Mouse (Mus musculus): ENCODE measurements around the gene Prrg2.

The Prrg2 gene

DNA sequence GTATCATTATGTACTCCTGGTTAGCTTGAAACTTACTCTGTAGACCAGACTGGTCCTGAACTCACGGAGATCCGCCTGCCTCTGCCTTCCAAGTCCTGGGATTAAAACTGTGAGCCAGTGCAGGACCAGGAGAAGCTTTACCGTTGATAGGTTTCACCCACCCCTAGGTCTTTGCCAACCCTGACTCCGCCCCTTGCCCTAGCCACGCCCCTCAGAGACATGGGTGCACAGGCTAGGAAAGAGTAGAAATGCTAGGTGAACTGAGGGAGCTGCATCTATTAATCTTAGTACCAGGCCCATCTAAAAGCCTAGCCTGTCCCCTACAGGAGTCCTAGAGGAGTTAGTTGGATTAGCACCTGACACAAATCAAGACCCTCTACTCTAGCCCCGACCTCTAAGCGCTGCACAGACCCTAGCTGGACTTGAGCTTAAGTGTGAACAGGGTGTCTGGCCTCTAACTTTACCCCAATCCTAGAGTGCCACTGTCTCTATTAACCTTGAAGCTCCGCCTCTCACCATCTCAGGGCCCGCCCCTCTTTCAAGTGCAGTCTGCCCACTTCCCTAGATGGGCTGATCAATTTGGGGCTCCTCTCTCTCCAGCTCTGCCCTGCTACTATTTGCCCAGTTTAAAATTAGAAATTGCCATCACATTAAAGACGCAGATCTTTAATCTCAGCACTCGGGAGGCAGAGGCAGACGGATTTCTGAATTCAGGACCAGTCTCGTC lies 27.9 kb upstream of the Prrg2 start:
- DNase-seq (ENCODE audit: low read depth, low spot score), result no peak

- no peak for DNase-seq (ENCODE audit: low read depth, low spot score)
These were observed 26.1 kb upstream of the Prrg2 start for GRCm38 (mm10) chr7:45088597-45088996.

DNA sequence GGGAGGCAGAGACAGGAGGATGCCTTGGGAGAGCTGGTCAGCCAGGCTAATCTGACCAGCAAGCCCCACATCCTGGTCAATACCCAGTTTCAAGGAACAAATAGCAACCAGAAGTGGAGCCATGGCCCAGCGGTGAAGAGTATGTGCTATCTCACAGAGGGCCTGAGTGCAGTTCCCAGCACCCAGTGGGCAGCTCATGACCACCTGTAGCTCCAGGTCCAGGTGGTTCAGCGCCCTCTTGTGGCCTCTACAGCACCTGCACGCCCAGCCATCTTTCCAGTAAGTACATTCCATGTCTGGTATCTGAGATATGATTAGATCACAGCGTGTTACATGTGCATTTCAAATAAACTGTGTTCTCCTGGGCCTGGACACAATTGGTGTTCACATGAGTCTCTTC lies 23.6 kb upstream of the Prrg2 start:
- DNase-seq (ENCODE audit: low read depth, low spot score), result no peak

- DNase-seq (ENCODE audit: low read depth, low spot score), result no peak
These were observed 20.9 kb upstream of the Prrg2 start for GRCm38 (mm10) chr7:45083300-45083890.

DNA sequence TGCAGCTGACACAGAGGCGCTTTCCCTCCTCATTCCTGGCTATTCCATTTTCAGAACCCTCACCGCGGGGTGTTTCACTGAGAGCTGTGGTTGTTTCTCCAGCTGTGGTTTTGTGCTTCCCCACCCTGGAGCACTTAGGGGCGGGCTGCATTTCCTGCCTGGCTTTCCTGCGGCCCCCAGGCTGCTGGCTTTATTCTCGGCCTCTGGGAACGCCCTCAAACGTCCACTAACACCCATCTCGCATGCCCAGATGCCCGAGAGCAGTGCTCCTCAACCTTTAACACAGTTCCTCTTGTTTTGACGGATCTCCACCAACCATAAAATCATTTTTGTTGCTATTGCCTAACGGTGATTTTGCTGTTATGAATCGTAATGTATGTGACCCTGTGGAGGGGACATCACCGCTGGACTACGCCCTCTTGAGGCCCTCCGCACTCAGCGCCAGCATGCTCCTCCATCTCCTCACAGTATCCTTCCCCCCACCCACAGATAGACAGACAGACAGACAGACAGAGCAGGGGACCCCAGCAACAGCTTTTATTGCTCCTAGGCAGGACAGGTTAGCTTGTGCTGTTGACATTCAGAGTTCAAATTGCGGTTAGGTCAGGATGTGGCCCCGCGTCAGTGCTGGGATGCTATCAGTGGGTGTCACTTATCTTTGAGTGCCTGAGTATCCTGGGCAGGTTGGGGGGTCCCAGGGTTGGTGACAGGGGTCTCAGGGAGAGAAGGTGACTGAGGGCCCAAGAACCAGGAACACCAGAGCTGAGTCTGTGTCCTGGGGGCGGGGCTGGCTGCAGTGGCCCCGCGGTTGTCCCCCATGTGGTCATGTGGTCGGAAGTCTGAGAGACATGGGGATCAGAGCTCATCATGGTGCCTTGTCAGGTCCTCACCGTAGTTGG lies 20.2 kb upstream of the Prrg2 start:
- no peak for DNase-seq (ENCODE audit: low read depth, low spot score)

- no peak for DNase-seq (ENCODE audit: low read depth, low spot score)
These were observed 18.5 kb upstream of the Prrg2 start for GRCm38 (mm10) chr7:45081016-45081415.

DNA sequence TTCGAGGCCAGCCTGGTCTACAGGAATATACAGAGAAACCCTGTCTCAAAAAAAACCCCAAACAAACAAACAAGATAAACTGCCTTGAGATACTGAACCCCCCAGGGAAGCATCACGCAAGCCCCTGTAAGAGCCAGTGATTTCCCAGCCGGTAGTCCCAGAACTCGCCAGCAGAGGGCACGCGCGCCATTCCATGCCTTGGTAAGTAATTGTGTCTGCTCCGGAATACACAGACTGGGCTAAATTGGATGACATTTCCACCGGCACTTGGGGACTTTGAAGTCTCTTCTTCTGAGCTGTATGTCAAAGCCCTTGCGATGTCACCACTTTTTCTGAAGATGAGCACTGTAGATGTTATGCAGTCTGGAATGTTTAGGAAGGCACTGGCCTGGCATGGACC lies 17.4 kb upstream of the Prrg2 start:
- DNase-seq (ENCODE audit: low read depth, low spot score), result peak; percentile 86

DNA sequence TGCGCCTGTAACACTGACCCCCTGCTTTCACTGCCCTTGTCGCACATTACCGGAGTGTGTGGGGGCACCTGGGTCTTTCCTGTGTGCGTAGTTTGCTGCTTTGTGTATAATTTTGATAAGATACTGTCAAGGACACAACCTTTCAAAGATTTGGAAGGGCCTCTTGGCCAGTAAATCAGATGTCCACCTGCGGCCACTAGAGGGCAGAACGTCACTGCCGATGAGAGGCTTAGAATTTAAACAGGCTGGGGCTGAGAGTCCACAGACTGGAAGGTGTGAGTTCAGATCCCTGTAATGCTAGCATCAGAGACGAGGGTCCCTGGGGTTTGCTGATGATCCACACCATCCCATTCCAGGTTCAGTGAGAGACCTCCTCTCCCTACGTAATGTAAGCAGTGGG lies 16.0 kb upstream of the Prrg2 start:
- DNase-seq (ENCODE audit: low read depth, low spot score), result peak; percentile 71

DNA sequence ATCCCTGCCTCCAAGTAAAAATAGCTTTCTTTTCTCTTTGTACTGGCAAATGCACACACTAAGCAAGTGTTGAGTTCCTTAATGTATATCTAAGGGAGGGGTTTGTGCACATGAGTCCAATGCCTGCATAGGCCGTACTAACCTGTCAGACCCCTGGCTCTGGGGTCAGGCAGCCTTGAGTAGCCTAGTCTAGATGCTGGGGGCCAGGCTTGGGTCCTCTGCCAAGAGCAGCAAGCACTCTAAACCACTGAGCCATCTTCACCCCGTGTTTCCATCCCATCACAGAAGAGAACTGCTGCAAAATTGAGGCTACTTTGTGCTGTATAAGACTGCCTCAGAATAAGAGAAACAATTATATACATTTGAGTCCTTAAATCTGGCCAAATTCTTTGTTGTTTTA lies 15.4 kb upstream of the Prrg2 start:
- no peak for DNase-seq (ENCODE audit: low read depth, low spot score)

- no peak for DNase-seq (ENCODE audit: low read depth, low spot score)
These were observed 14.8 kb upstream of the Prrg2 start for GRCm38 (mm10) chr7:45077322-45077721.

DNA sequence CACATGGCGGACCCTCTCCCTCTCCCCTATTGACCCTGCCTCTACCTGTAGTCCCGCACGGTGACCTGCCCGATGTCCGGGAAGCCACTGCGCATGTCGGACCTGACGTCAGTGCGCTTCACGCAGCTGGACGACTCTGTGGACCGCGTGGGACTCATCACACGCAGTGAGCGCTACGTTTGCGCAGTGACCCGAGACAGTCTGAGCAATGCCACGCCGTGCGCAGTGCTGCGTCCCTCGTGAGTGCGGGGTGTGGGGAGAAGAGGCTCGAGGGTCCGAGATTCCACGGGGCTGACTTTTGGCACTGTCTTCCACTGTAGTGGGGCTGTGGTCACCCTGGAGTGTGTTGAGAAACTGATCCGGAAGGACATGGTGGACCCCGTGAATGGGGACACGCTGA lies 14.0 kb upstream of the Prrg2 start:
- no peak for DNase-seq (ENCODE audit: low read depth, low spot score)

GRCm38 (mm10) chr7:45075405-45075804 lies 12.9 kb upstream of the Prrg2 start:
- DNase-seq (ENCODE audit: low read depth, low spot score), result no peak

- DNase-seq (ENCODE audit: low read depth, low spot score), result no peak
These were observed 11.5 kb upstream of the Prrg2 start for GRCm38 (mm10) chr7:45073949-45074348.

DNA sequence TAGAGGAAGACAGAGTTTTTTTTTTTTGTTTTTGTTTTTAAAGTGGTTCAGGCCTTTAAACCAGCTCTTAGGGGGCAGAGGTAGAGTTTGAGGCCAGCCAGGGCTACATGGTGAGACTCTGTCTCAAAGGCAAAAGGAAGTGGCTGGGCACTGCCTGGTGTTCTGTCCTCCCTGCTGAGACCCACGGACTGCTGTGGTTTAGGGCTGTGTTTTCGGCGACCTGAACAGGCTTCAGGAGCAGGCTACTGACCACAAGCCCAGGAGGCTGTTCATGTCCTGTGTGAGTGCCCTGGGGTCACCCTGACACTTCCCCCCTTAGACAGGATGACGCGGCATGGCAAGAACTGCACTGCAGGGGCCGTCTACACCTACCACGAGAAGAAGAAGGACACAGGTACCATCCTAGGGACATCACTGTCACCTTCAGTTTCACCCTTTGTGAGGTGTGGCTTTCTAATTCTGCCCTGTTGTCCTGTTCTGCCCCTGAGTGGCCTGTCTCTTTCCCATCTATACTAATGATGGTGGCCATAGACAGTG lies 10.8 kb upstream of the Prrg2 start:
- DNase-seq (ENCODE audit: low read depth, low spot score), result no peak

DNA sequence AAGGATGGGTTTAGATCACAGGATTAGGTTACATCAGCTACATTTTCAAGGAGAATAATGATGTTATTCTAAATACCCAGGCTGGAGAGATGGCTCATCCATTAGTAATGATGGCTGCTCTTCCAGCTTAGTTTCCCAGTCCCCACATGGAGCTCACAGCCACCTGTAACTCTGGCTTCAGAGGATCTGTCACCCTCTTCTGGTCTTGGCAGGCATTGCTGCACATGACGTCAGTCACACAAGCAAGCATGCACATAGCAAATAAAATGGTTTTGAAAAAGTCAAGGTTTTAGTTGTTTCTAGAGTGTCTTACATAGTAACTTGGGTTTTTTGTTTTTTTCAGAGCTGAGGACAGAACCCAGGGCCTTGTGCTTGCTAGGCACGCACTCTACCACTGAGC lies 9.8 kb upstream of the Prrg2 start:
- no peak for DNase-seq (ENCODE audit: low read depth, low spot score)

- no peak for DNase-seq (ENCODE audit: low read depth, low spot score)
These were observed 7.2 kb upstream of the Prrg2 start for GRCm38 (mm10) chr7:45069671-45070070.

GRCm38 (mm10) chr7:45068000-45068318 lies 5.5 kb upstream of the Prrg2 start:
- DNase-seq (ENCODE audit: low read depth, low spot score), result peak; percentile 68

DNA sequence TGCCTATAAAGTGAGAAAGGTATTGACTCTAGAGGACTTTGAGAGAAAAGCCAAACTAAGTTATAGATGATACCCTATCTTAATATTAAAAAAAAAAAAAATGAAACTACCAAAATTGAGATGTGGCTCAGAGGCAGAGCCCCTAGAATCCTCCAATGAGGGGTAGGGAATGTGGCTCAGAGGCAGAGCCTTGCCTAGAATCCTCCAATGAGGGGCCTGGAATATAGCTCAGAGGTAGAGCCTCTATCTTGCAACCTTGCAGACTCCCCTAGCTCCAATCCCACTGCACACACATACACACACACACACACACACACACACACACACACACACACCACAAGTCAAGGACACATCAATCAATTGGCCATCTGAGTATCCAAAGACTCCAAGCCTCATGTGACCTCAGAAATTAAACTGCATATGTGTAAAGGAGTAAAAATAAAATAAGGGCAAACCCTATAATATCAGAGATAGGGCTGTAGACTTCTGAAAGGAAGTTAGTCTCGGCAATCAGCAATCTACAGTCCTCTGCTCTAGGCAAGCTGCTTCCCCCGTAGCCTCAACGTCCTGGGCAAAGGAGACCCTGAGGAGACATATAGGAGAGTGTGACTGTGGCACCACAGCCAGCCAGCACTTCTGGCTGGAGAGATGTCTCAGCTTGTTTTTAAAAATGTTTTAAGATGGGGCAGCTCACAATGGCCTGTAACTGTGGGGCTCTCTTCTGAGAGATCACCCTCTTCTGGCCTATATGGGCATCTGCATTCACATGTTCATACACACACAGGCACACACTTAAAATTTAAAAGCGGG lies 4.9 kb upstream of the Prrg2 start:
- DNase-seq (ENCODE audit: low read depth, low spot score), result no peak

DNA sequence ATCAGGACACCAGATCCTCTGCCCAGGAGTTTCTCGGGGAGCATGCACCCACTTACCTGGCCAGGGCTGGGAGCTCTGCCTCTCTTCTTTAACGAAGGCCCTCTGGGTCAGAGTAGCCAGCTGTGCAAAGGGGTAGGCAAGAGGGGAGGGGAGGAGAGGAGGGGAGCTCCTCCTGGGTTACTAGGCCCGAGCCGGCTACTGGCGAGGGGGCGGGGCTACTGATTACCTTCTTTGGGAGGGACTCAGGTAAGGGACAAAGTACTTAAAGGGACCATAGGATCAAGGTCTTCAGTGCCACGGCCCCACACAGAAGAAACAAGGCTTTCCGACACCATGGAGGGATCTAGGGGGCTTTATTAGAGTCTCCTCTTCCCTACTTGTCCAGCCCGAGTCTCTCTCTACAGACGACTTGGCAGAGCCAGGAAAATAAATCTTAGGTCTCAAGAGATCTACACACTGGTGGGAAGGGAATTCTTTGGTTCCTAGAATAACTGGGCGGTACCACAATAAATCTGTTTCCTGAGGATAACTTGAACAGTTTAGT lies 873 bp downstream of the Prrg2 start:
- DNase-seq (ENCODE audit: low read depth, low spot score), result no peak

GRCm38 (mm10) chr7:45060632-45061122 lies 1.8 kb downstream of the Prrg2 start:
- no peak for DNase-seq (ENCODE audit: low read depth, low spot score)
